Mouse (Mus musculus) liver, embryonic 14 days (tissue): ENCODE data around the gene Fanci. TPM values are rescaled to one million over a fixed set of nuclear protein-coding genes. Genes with fewer than 3 reads are reported as not detected.

Source experiments
- polyA plus RNA-seq: library from polyadenylated mRNA; depleted of rRNA; stranded (reverse); fragments of >200 nt; gene quantifications from 2 replicates; pipeline ENCODE4 v1.2.3, GENCODE M21; 2012; rRNA removed

Gene Fanci
- polyA plus RNA-seq: 6.4 and 7.7 TPM in 2 replicates

DNA sequence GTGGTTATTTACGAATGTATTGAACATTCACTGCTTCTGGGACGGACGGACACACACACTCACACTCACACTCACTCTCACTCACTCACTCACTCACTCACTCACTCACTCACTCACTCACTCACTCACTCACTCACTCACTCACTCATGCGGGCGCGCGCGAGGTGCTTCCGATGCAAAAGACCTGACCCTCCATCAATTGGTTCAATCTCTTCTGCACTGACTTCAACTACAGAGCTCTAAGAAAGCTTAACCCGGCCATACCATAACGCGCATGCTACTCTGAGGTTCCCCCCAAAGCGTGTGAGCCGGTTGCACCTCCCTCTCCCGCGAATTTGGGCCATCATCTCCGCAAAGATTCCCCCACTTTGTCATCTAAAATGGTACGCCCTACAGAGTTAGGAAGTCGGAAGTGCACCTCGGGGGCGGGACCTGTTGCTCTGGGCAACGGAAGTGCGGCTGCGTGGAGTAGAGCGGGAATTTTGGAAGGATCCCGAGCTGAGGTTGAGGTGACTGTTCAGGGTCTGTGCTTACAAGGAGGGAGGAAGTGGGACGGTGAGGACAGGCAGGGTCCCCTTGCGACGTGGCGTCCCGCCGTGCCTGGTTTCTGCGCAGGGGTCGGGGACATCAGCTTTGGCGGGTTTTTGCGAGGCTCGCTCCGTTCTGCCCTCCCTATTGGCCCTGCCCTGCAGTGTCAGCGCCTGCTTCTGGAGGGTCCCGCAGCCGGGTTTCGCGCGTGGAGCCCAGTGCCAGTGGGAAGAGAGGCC lies at the start of gene Fanci:
TSS of gene Fanci (plus strand) at position 47 of the 767 bp plus-strand sequence.

DNA sequence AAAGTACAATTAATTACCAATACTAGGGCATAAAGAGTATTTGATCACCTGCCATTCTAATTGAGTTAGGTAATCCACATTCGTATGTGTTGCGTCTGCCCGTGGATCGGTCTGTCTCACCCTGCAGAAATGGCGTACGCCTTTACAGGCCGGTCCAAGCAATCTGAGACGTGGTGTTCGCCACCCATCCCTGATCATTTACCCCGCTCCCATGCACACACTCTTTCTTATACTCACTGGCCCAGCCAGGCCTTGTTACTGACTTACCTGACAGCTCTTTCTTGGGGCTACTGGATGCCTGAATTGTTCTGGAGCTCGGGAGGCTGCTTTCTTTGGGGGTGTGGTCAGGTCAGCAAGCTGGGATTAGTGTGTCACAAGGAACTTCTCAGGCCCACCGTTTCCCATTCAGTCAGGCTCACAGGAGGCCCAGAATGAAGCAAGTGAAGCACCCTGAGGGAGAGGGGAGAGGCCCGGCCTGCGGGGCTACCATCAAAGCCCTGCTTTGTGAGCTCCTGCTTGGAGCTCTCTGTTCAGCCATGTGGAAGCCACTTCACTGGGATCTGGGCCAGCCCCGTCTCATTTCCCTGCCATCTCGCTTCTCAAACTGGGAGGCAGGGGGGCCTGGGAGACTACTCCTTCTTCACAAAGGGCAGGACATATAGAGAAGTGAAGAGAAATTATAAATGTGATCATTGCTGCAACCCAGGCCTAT lies 5.2 kb upstream of the Fanci start, which contains the start of gene Rlbp1:
TSS of gene Rlbp1 (minus strand) at position 627 of the 712 bp plus-strand sequence.

DNA sequence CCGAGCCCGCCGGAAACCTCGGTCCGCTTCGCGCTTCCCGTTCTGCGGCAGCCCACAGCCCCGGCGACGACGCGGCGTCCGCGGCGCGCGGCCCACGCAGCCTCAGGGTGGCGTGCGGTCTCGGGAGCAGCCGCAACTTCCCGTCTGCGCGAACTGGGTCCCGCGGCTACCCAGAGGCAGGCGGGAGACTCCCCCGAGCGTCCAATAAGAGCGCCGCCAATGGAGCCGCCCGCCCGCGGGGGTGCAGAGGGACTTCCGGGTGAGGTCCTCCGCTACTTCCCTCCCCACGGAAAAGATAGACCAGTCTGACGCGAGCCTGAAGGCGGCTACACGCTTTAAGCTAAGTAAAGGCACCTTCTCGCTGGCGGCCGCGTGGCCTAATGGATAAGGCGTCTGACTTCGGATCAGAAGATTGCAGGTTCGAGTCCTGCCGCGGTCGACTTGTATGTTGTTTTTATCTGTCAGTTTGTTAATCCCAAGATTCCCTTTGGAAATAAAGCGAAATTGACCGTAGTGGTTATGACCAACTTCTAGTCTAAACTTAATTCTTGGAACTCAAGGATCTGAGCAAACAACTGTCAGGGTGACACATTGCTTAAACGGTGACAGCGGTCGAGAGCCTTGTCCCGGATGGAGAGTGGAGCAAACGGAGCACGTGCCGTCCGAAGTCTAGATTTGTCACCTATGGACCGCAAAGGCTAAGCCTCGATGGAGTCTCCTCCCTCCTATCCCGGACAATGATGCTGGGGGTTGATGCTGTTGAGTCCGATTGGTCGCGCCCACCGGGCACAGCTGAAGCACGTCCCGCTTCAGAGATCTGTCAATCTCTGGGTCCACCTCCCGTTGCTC lies 74.5 kb downstream of the Fanci start, which contains the start of gene Polg:
TSS of gene Polg (minus strand) at position 310 of the 849 bp plus-strand sequence.

Other genes starting within 250 kb of the Fanci start
- 40.2 and 43.7 TPM in 2 replicates for gene Mfge8, start 242.9 kb upstream of the Fanci start, polyA plus RNA-seq
- 5.1 and 6.6 TPM in 2 replicates for gene Abhd2, start 118.7 kb upstream of the Fanci start, polyA plus RNA-seq
- gene Rlbp1, start 4.9 kb upstream of the Fanci start, polyA plus RNA-seq: 0.06 TPM in 2 replicates
- 12.8 and 17.1 TPM in 2 replicates for gene Polg, start 74.4 kb downstream of the Fanci start, polyA plus RNA-seq
- 0.03 and 0.06 TPM in 2 replicates for gene Rhcg, start 225.7 kb downstream of the Fanci start, polyA plus RNA-seq